Mouse (Mus musculus): ENCODE results near the gene Glb1.

Gene Glb1

DNA sequence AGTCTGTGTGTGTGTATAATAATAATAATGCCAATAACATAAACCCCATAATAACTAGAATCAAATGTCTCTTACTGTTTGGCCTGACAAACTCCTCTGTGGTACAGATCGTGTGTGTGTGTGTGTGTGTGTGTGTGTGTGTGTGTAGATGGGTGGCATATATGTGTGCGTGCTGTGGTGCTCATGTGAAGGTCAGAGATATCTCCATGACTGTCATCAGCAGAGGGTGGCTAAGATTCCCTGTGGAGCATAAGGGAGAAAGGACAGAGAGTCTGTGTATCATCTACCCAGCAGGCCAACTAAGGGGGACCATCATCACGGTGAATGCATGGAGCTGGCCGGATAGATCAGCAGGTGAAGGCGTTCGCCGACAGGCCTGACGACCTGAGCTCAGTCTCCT is 46.0 kb downstream of the Glb1 start:
- DNase-seq, result no peak

DNA sequence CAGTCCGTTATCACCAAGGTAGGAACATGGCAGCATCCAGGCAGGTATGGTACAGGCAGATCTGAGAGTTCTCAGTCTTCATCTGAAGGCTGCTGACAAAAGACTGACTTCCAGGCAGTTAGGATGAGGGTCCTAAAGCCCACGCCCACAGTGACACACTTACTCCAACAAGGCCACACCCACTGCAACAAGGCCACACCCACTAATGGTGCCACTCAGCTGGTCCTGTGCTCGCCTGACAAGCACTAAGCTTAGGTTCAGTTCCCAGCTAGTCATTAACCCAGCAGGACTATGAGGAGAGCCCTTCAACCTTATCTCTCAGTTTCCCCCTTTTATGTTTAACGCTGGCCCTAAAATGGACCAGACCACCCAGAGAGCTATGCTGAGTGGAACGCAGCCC is 47.8 kb downstream of the Glb1 start:
- DNase-seq, result no peak

DNA sequence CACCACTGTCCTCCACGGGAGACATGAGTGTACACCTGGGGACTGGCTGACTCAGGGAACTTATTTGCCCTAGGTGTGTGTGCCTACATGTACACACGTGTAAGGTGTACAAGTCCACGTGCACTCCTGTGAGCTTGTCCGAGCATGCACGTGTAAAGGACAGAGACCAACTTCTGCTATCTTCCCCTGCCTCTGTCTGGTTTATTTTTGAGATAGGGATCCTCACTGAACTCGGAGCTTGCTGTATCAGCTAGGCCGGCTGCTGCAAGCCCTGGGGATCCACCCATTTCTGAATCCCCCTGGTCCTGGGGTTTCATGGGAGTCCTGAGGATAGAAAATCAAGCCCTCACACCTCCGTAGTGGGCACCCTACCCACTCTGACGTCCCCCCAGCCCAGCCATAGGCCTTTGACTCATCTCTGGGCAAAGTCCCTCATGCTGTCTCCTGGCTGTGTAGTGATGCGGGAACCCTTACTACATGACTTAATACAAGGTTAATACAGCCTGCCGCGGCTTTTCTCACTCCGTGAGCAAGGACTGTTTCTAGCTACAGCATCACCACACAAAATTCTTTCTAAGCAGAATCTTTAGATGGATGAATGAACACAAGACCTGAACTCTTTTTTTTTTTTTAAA is 48.4 kb downstream of the Glb1 start:
- no peak for DNase-seq

DNA sequence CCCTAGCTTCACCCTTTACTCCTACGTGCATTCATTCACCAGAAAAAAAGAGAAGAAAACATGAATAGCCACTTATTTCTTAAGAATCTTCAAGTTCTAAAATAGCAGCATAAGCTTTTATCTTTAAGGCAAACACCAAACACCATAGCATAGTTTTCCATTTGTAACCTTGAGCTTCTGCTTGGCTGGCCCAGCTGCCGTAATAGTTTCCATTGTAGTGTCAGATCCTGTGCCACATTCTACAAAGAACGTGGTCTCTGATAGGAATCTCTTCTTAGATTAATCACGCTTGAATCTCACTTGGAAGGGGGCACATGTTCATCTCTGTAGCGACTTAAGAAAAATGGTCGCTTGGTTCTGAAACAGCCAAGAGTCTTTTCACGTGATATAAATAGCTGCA is 50.7 kb downstream of the Glb1 start:
- no peak for DNase-seq

DNA sequence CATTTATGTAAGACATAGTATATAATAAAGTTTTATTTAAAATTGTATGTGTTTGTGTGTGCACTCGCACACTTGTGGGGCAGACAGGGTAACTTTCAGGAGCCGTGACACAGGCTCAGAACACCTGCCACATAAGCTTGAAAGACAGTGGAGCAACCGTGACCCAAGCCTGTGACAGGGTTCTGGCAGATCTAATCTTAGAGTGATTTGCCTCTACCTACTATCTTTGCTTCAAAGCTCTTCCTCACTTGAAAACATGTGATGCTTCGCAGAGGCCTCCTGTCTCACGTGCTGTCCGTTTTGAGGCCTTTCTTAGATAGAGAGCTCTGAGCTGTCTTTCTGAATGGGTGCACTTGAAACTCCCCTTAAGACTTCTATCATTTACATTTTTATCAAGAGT is 51.5 kb downstream of the Glb1 start:
- no peak for DNase-seq

DNA sequence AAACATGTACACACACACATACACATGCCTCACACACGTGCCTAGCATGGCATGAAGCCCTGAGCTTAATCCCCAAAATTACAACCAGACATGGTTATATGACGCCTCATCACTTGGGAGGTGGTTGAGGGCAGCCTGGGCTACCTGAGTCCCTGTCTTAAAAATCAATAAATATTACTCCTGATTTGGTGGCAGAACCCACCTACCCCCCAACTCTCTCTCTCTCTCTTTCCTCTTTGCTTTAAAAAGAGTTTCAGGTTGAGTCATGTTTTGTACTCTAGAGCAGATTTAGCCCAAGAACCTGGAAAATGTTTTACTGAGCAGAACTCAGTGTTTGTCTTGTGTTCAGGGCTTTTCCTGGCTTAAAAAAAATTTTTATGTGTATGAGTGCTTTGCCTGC is 54.5 kb downstream of the Glb1 start:
- DNase-seq, result no peak

DNA sequence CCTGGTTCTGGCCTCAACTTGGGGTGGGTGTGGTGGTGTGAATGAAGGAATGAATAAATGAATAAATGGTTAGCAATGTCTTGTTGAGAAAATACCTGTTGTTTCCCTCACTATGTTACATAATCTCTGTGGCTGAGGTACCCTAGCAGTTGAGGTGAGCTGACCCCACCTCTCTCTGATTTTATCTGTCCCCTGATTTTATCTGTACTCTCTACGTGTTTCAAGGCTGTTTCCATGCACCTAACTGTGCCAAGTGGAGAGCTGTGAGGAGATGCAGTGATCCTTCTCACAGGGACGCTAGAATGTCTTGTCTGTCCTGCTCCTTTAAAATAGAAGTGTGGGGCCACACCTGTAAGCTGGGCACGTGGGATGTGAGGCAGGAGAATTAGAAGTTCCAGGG is 57.6 kb downstream of the Glb1 start:
- no peak for DNase-seq

DNA sequence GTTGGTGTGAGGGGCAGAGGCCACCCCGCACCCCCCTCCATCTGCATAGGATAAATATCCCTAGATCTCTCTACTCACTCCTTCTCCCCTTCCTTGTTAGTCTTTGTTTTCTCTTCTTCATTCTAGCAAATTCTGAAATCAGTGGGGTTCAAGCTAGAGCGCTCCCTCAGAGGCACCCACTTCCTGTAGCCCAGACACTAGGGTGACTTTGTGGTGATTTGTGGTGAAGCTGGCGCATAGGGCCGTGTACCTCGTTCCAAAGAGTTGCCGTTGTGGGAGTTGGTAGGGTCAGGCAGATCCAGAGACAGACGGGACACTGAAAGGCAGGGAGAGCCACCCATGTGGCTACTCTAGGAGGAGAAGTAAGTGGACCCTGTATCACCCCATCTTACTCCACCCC is 61.7 kb downstream of the Glb1 start:
- DNase-seq, result no peak

DNA sequence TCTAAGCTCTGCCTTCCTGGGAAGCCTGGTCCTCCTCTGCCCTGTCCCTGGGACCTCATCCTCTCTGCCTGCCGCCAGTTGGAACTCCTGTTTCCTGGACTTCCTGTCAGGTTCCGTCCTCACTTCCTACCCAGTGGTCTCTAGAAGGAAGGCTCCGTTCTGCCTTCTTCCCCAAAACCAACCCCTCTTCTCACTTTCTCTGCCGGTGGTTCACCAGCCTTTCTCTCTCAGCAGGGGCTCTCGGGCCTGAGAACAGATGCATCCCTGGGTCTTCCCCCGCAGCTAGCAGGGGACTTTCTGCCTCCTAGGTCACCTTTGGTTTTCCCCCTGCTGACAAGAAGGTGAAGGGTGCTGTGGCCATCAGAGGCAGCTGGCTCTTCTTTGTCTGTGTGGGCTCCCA is 64.6 kb downstream of the Glb1 start:
- DNase-seq, result no peak

DNA sequence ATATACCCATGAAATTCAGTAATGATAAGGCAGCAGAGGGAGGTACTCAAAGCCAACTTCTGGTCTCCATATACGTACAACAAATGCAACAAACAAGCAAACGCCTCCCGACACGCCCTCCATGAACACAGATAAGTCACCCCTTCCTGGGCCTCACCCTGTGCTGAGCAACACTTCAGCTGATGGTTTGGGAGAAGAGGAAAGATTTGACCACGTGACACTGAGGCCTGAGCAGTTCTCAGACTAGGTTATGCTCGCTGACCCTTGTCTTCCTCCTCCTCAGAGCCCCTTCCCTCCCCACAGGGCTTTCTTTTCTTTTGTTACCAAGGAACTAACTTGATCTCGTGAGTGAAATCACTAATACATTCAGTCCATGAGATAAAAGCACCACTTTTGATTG is 66.0 kb downstream of the Glb1 start:
- DNase-seq, result no peak

DNA sequence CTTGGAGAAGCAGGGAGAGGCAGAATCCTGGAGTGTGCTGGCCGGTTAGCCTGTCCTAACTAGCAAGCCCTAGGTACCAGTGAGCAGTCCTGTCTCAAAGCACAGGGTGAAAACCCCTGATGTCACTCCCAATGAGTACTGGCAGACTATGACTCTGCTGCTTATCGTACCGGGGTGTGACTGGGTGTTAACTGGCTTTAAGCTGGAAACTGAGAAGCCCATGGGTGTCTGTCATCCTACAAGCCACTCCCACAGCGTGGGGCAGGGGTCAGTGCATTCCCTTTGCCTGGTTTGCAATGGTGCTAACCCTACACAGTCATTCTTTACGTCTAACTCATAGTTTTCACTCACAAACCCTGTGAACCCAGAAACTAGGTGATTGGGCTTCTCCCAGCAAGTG is 67.3 kb downstream of the Glb1 start:
- no peak for DNase-seq

DNA sequence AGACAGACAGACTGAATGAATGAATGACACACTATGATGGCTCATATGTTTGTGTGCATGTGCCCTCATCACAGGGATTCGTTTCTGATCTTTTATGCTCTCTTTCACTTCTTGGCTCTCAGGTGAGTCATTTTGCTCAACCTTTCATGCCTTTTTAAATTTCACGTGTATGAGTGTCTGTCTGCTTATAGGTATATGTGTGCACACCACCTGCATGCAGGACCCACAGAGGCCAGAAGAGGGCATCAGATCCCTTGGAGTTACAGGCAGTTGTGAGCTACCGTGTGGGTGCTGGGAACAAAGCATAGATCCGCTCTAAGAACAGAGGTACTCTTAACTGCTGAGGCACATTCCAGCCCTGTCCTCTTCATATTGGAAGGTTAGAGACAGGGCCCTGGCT is 67.8 kb downstream of the Glb1 start:
- DNase-seq, result no peak

DNA sequence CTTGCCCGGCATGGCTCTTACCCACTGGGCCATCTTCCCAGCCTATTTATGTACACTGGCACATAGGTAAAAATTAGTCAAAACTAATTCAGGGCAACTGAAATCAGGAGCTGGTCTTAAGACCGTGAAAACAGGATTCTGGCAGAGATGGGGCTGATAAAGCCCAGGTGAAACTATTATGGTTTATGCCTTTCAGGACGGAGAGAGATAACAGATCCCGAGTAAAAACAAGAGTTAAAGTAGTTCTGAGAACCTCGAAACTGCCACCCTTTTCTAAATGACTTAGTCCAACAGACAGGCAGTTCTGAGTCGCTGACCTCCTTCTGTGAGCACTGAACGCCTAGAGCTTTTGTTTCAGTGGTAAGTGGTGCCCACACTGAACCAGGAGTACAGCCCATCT is 71.0 kb downstream of the Glb1 start:
- DNase-seq, result no peak

DNA sequence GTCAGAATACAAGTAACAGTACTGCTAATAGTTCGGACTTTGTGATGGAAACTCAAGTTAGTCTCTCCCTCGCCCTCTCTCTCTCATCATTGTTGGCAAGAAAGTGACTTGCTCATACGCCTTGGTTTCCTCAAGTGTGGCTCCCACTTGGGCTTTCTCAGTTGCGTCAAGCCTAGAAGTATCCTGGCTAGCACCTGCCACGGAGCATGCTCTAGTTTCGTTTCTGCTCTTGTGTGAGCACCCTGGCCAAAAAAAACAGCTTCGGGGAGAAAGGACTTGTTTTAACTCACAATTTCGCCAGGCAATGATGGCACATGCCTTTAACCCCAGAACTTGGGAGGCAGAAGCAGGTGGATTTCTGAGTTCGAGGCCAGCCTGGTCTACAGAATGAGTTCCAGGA is 76.1 kb downstream of the Glb1 start:
- DNase-seq, result no peak

DNA sequence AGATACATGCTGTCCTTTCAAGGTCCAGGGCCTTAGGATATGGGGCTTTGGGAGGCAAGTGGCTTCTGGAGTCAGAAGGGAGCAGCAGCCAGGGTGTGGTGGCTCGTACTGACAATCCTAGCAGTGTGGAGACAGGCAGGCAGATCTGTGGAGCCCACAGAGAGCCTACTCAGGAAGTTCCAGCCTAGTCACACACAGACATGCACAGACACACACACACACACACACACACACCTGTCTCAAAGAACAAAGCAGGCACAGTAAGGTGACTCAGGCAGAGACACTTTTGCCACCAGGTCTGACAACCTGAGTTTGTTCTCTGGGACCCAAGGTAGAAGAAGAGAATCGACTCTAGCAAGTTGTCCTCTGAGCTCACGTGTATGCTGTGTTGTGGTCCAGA is 80.1 kb downstream of the Glb1 start:
- no peak for DNase-seq

DNA sequence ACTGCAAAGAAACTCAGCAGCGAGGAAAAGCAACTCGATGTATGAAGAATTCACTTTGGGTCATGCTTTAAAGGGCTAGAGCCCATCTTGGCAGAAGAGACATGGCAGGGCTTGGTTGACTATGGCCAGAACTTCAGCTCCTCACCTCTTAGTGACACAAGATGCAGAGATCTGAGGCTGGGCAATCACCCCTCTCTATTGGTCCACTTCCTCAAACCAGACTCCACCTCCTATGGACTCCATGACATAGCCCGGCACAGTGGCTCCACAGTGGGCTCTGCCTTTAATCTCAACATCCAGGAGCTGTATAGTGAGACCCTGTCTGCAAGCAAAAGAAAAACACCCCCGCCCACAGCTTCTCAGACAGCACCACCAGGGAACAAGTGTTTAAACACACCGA is 83.9 kb downstream of the Glb1 start:
- no peak for DNase-seq

DNA sequence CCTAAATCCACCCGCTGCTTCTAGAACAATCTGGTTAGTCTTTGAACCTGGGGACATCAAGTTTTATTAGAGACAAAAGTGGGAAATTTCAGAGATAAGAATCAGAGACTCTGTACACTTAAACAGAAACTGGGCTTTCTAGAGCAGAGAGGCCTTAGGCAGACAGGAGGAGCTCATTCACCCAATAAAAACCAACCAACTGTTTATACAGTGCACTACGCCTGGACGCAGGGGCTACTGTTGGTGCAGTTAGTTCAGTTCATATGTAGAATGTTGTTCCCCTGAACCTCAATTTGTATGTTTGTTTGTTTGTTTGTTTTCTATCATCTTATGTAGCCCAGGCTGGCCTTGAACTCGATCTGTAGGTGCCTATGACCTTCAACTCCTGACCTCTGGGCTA is 85.9 kb downstream of the Glb1 start:
- DNase-seq, result no peak

DNA sequence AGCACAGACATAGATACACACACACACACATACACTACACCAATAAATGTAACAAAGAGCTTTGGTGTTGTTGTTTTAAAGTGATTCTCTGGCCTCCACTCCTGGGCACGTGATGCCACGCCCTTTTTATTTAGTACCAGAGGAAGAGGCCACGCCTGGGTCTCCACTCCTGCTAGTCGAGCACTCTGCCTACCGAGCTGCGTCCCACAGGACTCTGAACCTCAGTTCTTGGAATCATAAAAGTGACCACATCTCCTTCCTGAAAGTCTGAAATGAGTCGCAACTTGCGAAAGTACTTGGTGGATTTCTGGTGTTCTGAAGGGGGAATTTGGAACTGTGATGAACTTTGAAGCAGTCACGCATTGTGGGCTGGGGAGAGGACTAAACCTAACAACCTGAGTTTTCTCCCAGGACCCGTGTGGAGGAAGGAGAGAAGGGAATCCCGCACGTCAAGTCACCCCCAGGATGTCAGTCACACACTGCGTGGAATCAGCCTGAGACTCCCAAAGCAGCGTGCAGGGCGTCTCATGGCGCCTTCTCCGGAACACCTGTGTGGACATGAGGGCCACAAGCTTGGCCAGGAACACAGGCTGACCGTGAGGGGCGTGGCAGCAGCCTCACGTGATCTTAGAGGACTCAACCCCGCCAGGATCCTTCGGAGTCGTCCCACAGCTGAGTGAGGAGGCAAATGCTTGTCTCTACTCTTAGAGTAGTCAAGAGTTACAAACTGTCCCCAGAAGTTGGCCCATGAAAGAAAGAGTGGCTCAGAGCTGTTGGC is 86.8 kb downstream of the Glb1 start:
- peak; percentile 74 for DNase-seq

DNA sequence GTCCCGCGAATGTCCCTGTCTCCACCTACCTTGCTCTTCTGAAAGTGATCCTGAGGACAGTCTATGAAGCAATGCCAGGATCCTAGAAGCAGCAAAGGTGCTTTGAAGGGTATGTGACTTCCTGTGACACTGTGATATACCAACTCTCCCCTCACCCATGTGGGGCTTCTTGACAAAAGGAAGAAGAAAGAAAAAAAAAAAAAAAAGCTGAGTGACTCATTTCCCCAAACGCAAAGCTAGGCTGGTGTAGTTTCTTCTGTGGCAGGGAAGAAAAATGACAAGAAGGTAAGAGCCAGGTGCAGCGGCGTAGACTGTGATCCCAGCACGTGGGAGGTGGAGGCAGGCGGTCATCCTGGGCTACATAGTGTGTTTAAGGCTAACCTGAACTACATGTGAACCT is 95.6 kb downstream of the Glb1 start:
- no peak for DNase-seq

DNA sequence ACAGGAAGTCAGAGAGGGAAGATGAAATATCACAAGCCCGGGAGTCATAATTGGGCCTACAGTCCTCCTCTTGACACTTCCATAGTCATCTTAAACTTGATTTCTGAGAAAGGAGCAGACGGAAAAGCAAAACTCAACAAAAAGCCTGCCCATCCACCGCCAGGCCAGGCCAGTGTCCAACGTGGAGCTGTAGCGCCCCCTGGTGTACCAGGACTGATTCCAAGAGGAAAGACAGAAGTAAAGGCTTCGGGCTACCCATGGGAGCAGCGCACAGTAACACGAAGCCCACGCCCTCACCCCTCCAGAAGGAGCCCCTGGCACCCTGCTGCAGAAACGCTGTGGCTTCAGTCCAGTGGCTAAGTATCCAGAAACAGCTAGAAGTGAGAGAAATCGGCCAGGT is 97.3 kb downstream of the Glb1 start:
- DNase-seq, result peak; percentile 90

DNA sequence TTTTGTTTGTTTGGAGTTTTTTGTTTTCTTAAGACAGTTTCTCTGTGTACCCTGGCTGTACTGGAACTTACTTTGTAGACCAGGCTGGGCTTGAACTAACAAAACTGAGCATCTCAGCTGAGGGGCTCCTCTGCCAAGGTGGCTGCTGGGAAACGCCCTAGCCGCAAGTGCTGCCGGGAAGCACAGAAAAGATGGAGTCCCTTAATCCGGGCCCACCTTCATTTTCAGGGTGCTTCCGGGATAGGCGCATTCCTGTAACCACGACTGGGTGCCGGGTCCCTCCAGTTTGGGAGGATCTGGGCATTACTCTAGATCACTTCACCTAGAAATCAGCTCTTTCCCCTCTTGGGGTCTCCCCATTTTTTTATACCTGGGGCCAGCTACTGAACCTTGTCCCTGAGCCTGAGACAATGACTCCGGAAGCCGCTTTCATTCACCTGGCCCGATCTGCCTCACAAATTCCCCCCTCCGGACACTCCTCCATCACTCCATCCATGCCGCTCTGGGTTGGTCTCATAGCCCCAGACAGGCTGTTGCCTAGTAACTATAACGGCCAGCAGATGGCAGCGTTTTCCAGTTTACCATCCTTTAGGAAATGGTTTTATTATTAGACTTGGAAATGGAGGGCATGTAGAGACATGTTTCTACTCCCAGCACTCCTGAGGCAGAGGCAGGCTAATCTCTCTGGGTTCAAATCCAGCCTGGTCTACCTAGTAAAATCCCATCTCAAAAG is 99.1 kb downstream of the Glb1 start:
- peak; percentile 88 for DNase-seq

DNA sequence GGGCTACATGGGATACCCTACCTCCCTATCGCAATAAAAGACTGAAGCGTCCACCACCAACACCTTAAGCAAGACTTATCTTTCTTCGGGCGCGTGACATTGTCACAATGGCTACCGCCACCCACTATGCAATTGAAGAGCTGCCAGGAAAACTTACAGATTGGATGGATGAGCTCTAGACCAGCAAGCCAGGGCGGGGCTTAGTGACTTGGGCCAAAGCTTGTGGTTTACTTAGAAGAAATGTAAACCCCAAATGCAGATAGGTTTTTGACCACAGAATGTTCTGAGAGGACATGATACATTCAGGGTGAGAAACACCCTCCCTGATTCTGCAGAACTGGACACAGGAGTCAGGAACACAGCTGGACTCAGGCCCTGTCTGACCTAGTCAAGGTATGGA is 100.2 kb downstream of the Glb1 start:
- no peak for DNase-seq

DNA sequence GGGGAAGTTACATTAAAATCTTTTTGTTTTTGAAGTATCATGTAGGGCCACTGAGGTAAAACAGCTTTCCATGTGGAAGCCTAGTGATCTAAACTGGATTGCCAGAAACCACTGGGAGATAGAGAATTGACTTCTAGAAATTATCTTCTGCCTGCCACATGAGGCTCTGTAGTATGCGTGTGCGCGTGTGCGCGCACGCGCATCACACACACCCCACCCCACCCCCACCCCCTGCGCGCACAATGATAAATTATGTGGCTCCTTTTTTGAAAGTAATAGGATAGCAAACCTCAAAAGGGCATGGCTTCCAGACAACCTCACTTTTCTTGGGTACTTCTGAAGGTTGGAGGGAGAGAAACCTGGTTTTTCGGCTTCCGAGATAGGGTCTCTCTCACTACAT is 101.0 kb downstream of the Glb1 start:
- no peak for DNase-seq

DNA sequence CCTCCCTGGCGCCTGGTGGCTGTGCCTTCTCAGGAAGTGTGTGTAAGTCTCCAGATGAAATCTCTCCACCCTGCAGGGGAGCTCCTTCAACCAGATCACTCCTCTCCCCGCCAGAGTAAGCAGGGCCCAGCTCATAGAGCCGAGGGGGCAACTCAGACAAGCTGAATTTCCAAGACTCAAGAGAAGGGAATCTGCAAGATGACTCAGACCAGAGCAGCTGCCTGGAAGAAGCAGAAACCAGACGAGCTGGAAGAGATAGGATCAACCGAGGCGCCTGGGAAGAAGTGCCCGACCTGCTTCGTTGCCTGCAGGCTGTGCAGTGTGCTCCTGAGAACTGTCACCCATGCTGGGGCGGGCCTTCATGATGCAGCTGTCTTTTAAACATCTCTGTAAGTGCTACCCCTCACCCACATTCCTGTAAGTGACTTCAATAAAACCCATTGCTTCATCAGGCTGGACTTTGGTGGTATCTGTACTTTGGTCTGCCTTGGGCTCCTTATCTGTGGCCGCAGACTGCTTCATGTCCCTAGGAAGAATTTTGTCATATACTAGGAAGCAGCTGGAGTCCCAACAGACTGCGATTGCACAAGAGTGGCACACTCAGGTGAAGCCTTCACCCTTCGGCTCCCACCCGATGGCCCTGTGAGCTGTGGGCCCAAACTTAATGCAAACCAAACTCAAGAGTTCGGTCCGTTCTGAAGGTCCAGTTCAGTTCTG is 102.0 kb downstream of the Glb1 start:
- no peak for DNase-seq
